Mouse (Mus musculus): ENCODE data around the gene Lrrc1. TPM values are rescaled to one million over a fixed set of nuclear protein-coding genes. Genes with fewer than 3 reads are reported as not detected.

Lrrc1 gene
- polyA plus RNA-seq, 1 experiment from 2014 or later = 7.7 TPM

GRCm38 (mm10) chr9:77398856-77399631 lies 145.6 kb downstream of the Lrrc1 start:
- Histone ChIP-seq H3K4me1 (replicated peaks; ENCODE audit: control insufficient read depth, insufficient read depth, low read length) (no peaks in the 10 kb centered on the region), H3K27me3 (replicated peaks; ENCODE audit: control insufficient read depth, insufficient read depth, low read length) (no peaks in the 10 kb centered on the region), H3K36me3 (ENCODE audit: control insufficient read depth, insufficient read depth) (no peaks in the 10 kb centered on the region), H3K27ac (ENCODE audit: low read length) (no peak overlapping the region), H3K9me3 (ENCODE audit: control insufficient read depth, low read length) (no peaks in the 10 kb centered on the region), H3K9ac (replicated peaks; ENCODE audit: low read depth, low read length) (no peak overlapping the region), H3K4me3 (replicated peaks; ENCODE audit: low read length) (no peak overlapping the region), H3K4me2 (ENCODE audit: low read length) (no peak overlapping the region)
- 31% methylated on average over 13 of the region's 13 CpGs for WGBS
- ATAC-seq = no peak

GRCm38 (mm10) chr9:77397027-77397426 lies 147.6 kb downstream of the Lrrc1 start:
- 70% methylated on average over 4 of the region's 4 CpGs for WGBS
- ATAC-seq = no peak

GRCm38 (mm10) chr9:77391248-77391647 lies 153.4 kb downstream of the Lrrc1 start:
- H3K4me2 ChIP-seq (ENCODE audit: low read length) = no peak overlapping the region
- H3K9ac ChIP-seq (replicated peaks; ENCODE audit: low read depth, low read length) = no peak overlapping the region
- H3K36me3 ChIP-seq (ENCODE audit: control insufficient read depth, insufficient read depth) = no peaks in the 10 kb centered on the region
- H3K27ac ChIP-seq (ENCODE audit: low read length) = no peak overlapping the region
- 94% methylated on average over 10 of the region's 10 CpGs for WGBS
- no peaks in the 10 kb centered on the region for H3K27me3 ChIP-seq (replicated peaks; ENCODE audit: control insufficient read depth, insufficient read depth, low read length)
- H3K4me3 ChIP-seq (replicated peaks; ENCODE audit: low read length) = no peak overlapping the region
- no peaks in the 10 kb centered on the region for H3K9me3 ChIP-seq (ENCODE audit: control insufficient read depth, low read length)
- ATAC-seq = no peak
- H3K4me1 ChIP-seq (replicated peaks; ENCODE audit: control insufficient read depth, insufficient read depth, low read length) = no peaks in the 10 kb centered on the region

More at GRCm38 (mm10) chr9:77397027-77397426, 147.6 kb downstream of the Lrrc1 start:
- Histone ChIP-seq H3K27ac (ENCODE audit: low read length) (no peak overlapping the region), H3K9me3 (ENCODE audit: control insufficient read depth, low read length) (no peaks in the 10 kb centered on the region), H3K4me1 (replicated peaks; ENCODE audit: control insufficient read depth, insufficient read depth, low read length) (no peaks in the 10 kb centered on the region), H3K27me3 (replicated peaks; ENCODE audit: control insufficient read depth, insufficient read depth, low read length) (no peaks in the 10 kb centered on the region), H3K36me3 (ENCODE audit: control insufficient read depth, insufficient read depth) (no peaks in the 10 kb centered on the region), H3K4me3 (replicated peaks; ENCODE audit: low read length) (no peak overlapping the region), H3K9ac (replicated peaks; ENCODE audit: low read depth, low read length) (no peak overlapping the region), H3K4me2 (ENCODE audit: low read length) (no peak overlapping the region)

DNA sequence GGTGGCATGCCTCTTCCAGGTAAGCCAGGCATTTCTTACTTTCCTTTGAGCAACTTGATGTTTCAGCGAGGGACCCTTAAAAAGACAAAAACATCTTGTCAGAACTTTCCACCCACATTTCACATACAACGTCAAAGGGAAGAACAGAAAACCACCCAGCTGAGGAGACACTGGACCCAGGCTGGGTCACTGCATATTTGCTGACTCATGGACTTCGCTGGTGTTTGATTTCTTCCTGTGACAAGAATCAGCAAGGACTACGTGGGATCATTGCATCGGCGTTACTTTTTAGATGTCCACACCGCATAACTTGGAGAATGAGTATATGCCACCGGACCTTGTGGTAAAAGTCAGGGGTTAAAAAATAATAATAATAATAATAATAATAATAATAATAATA lies 155.7 kb downstream of the Lrrc1 start:
- Histone ChIP-seq H3K9me3 (ENCODE audit: control insufficient read depth, low read length) (no peaks in the 10 kb centered on the region), H3K9ac (replicated peaks; ENCODE audit: low read depth, low read length) (no peak overlapping the region), H3K4me2 (ENCODE audit: low read length) (no peak overlapping the region), H3K4me1 (replicated peaks; ENCODE audit: control insufficient read depth, insufficient read depth, low read length) (no peaks in the 10 kb centered on the region), H3K36me3 (ENCODE audit: control insufficient read depth, insufficient read depth) (no peaks in the 10 kb centered on the region), H3K27me3 (replicated peaks; ENCODE audit: control insufficient read depth, insufficient read depth, low read length) (no peaks in the 10 kb centered on the region), H3K4me3 (replicated peaks; ENCODE audit: low read length) (no peak overlapping the region), H3K27ac (ENCODE audit: low read length) (no peak overlapping the region)
- no peak for ATAC-seq
- 96% methylated on average over 8 of the region's 8 CpGs for WGBS

- no peaks in the 10 kb centered on the region for H3K4me1 ChIP-seq (replicated peaks; ENCODE audit: control insufficient read depth, insufficient read depth, low read length)
- H3K9me3 ChIP-seq (ENCODE audit: control insufficient read depth, low read length) = no peaks in the 10 kb centered on the region
- H3K9ac ChIP-seq (replicated peaks; ENCODE audit: low read depth, low read length) = no peak overlapping the region
- H3K27me3 ChIP-seq (replicated peaks; ENCODE audit: control insufficient read depth, insufficient read depth, low read length) = no peaks in the 10 kb centered on the region
- H3K27ac ChIP-seq (ENCODE audit: low read length) = no peak overlapping the region
- 57% methylated on average over 1 of the region's 1 CpGs for WGBS
- peak; percentile 31; the same call in 1 of the 2 replicates for ATAC-seq
- no peaks in the 10 kb centered on the region for H3K36me3 ChIP-seq (ENCODE audit: control insufficient read depth, insufficient read depth)
- H3K4me2 ChIP-seq (ENCODE audit: low read length) = no peak overlapping the region
- H3K4me3 ChIP-seq (replicated peaks; ENCODE audit: low read length) = no peak overlapping the region
Measured at GRCm38 (mm10) chr9:77386751-77387150, 157.9 kb downstream of the Lrrc1 start.

DNA sequence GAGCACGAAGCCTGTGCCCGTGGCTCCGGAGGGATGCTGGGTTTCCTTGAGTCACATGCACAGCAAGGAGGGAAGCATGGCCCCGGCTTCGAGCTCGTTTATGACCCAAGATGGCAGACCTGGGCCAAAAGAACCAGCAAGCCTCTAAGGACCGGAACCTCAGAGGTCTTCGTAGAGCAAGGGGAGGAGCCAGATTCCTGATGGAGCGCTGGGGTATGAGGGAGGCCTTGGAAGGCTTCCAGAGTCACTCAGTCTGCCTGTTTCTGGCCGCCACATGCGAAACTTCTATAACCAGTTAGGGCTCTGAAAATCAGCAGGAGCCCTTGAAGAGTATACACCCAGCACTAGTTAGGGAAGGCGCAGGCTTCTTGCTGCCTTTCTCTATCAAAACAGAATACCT lies 159.1 kb downstream of the Lrrc1 start:
- no peaks in the 10 kb centered on the region for H3K36me3 ChIP-seq (ENCODE audit: control insufficient read depth, insufficient read depth)
- no peak for ATAC-seq
- 86% methylated on average over 12 of the region's 12 CpGs for WGBS

GRCm38 (mm10) chr9:77384651-77385050 lies 160.0 kb downstream of the Lrrc1 start:
- H3K9me3 ChIP-seq (ENCODE audit: control insufficient read depth, low read length) = no peaks in the 10 kb centered on the region
- H3K9ac ChIP-seq (replicated peaks; ENCODE audit: low read depth, low read length) = no peak overlapping the region
- H3K4me1 ChIP-seq (replicated peaks; ENCODE audit: control insufficient read depth, insufficient read depth, low read length) = no peaks in the 10 kb centered on the region
- H3K27ac ChIP-seq (ENCODE audit: low read length) = no peak overlapping the region
- ATAC-seq = no peak
- no peaks in the 10 kb centered on the region for H3K36me3 ChIP-seq (ENCODE audit: control insufficient read depth, insufficient read depth)
- no peak overlapping the region for H3K4me2 ChIP-seq (ENCODE audit: low read length)
- H3K27me3 ChIP-seq (replicated peaks; ENCODE audit: control insufficient read depth, insufficient read depth, low read length) = no peaks in the 10 kb centered on the region
- 85% methylated on average over 9 of the region's 9 CpGs for WGBS
- H3K4me3 ChIP-seq (replicated peaks; ENCODE audit: low read length) = no peak overlapping the region

More for the DNA sequence above, 159.1 kb downstream of the Lrrc1 start:
- Histone ChIP-seq H3K9ac (replicated peaks; ENCODE audit: low read depth, low read length) (no peak overlapping the region), H3K9me3 (ENCODE audit: control insufficient read depth, low read length) (no peaks in the 10 kb centered on the region), H3K4me2 (ENCODE audit: low read length) (no peak overlapping the region), H3K4me1 (replicated peaks; ENCODE audit: control insufficient read depth, insufficient read depth, low read length) (no peaks in the 10 kb centered on the region), H3K27me3 (replicated peaks; ENCODE audit: control insufficient read depth, insufficient read depth, low read length) (no peaks in the 10 kb centered on the region), H3K27ac (ENCODE audit: low read length) (no peak overlapping the region), H3K4me3 (replicated peaks; ENCODE audit: low read length) (no peak overlapping the region)

DNA sequence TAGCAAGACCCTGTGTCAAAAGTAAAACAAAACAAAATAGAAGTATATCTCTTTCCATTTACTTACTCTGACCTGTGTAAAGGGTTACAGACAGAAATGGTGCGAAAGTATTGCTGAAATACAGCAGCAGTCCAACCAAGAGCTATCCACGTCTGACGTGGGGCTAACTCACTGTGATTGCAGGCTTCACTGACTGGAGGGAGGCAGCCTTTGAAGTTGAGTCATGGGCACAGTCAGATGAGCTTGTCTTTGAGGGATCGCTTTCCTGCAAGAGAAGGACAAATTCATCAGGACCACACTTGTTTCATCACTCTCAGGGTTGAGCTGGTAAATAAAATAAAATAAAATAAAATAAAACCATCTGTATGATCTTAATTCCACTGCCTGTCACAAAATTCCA lies 160.7 kb downstream of the Lrrc1 start:
- Histone ChIP-seq H3K9ac (replicated peaks; ENCODE audit: low read depth, low read length) (no peak overlapping the region), H3K36me3 (ENCODE audit: control insufficient read depth, insufficient read depth) (no peaks in the 10 kb centered on the region), H3K27me3 (replicated peaks; ENCODE audit: control insufficient read depth, insufficient read depth, low read length) (no peaks in the 10 kb centered on the region), H3K4me2 (ENCODE audit: low read length) (no peak overlapping the region), H3K4me1 (replicated peaks; ENCODE audit: control insufficient read depth, insufficient read depth, low read length) (no peaks in the 10 kb centered on the region), H3K27ac (ENCODE audit: low read length) (no peak overlapping the region), H3K9me3 (ENCODE audit: control insufficient read depth, low read length) (no peaks in the 10 kb centered on the region), H3K4me3 (replicated peaks; ENCODE audit: low read length) (no peak overlapping the region)
- 82% methylated on average over 4 of the region's 4 CpGs for WGBS
- ATAC-seq = no peak

DNA sequence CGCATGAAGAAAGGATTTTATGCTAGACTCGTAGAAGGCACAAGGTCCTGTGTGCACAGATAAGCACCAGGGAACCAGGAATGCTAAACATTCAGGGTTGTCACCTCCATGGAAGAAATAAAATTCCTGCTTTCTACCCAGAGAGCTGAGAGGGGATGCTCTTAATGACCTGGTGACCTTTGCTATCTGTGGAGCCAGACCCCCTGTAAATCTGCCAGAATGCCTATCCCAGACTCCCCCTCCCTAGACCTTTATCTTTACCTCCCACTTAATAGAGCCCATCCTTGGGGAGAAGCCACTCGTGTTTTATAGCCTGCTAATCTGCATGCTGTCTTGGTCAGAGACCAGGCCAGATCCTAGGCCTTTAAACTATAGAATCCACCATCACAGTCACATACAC lies 162.2 kb downstream of the Lrrc1 start:
- Histone ChIP-seq H3K36me3 (ENCODE audit: control insufficient read depth, insufficient read depth) (no peaks in the 10 kb centered on the region), H3K27me3 (replicated peaks; ENCODE audit: control insufficient read depth, insufficient read depth, low read length) (no peaks in the 10 kb centered on the region), H3K27ac (ENCODE audit: low read length) (no peak overlapping the region), H3K4me3 (replicated peaks; ENCODE audit: low read length) (no peak overlapping the region), H3K9me3 (ENCODE audit: control insufficient read depth, low read length) (no peaks in the 10 kb centered on the region), H3K4me1 (replicated peaks; ENCODE audit: control insufficient read depth, insufficient read depth, low read length) (no peaks in the 10 kb centered on the region), H3K9ac (replicated peaks; ENCODE audit: low read depth, low read length) (no peak overlapping the region), H3K4me2 (ENCODE audit: low read length) (no peak overlapping the region)
- 66% methylated on average over 3 of the region's 3 CpGs for WGBS
- no peak for ATAC-seq

Data from forebrain, embryonic 16.5 days (tissue).